Mouse (Mus musculus): ENCODE results near the gene Grk6.

DNA sequence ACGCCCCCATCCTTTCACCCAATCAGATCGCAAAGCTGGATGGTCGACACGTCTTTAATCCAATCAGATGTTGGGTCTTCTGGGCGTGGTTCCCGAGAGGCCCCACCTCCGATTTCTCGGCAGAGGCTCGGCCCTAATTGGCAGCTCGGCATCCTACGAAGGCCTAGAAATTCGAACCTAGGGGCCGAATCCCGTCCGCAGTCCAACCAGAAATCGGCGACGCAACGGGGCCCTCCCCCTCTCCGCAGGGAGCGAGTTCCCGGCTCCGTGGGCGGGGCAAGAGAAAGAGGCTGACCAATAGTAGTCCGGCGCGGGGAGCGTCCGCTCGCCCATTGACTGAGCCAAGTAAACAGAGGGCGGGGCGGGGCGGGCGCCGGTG, at the start of gene Grk6:
- TF ChIP-seq GATA1 (IDR thresholded peaks at IDR 0.05; ENCODE audit: low read length) (no peak), TAL1 (IDR thresholded peaks at IDR 0.05; ENCODE audit: low read length) (no peak)
